Mouse (Mus musculus): ENCODE results near the gene Med7. TPM values are rescaled to one million over a fixed set of nuclear protein-coding genes. Genes with fewer than 3 reads are reported as not detected.

The Med7 gene
- polyA plus RNA-seq (2012; ENCODE audit: insufficient read depth, low replicate concordance), result 96.5 and 121 TPM in 2 replicates

GRCm38 (mm10) chr11:46436760-46437458, at the start of gene Med7:
Gene Med7, plus strand, starts transcription at chr11:46436925.
- H3K27me3 ChIP-seq (replicated peaks), result no peaks in the 10 kb centered on the region
- H3K4me3 ChIP-seq (replicated peaks), result peak within 1 kb of the TSS; percentile 96
- H3K9me3 ChIP-seq, result no peaks in the 10 kb centered on the region
- H3K4me1 ChIP-seq, result peaks cover 48% of the 10 kb centered on the region
- TF ChIP-seq FLI1 (IDR thresholded peaks at IDR 0.05; ENCODE audit: low read length) (peak; percentile 86), GATA1 (IDR thresholded peaks at IDR 0.05; ENCODE audit: borderline replicate concordance, low read length) (no peak)
- peaks cover 36% of the 10 kb centered on the region for H3K36me3 ChIP-seq (replicated peaks; ENCODE audit: low read length)

DNA sequence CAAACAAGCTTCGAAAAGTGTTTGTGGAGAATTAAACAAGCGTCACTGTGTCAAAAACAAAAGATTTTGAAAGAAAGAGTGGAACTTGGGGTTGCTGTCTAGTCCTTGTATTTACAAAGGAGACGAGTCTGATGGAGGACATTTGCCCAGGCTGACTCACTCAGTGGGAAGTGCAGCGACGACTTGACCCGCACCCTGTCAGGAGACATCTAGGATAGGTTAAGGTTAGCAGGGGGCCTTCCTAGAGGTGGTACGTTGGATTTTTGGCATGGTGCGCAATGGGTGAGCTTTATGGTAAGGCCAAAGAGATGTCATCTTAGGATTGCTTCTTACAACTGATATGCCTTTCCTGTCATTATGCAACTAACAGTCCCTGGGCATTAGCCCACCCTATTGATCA, 49.7 kb upstream of the Med7 start:
- Histone ChIP-seq H3K36me3 (replicated peaks; ENCODE audit: low read length) (no peaks in the 10 kb centered on the region), H3K4me3 (replicated peaks) (no peak overlapping the region), H3K4me1 (peaks cover 28% of the 10 kb centered on the region), H3K9me3 (no peaks in the 10 kb centered on the region), H3K27me3 (replicated peaks) (peaks cover 1% of the 10 kb centered on the region)
- TF ChIP-seq GATA1 (IDR thresholded peaks at IDR 0.05; ENCODE audit: borderline replicate concordance, low read length) (no peak), FLI1 (IDR thresholded peaks at IDR 0.05; ENCODE audit: low read length) (no peak)

GRCm38 (mm10) chr11:46388438-46388837, 48.3 kb upstream of the Med7 start:
- Histone ChIP-seq H3K4me3 (replicated peaks) (no peak overlapping the region), H3K36me3 (replicated peaks; ENCODE audit: low read length) (no peaks in the 10 kb centered on the region), H3K4me1 (peaks cover 42% of the 10 kb centered on the region), H3K9me3 (no peaks in the 10 kb centered on the region), H3K27me3 (replicated peaks) (no peaks in the 10 kb centered on the region)
- TF ChIP-seq FLI1 (IDR thresholded peaks at IDR 0.05; ENCODE audit: low read length) (no peak), GATA1 (IDR thresholded peaks at IDR 0.05; ENCODE audit: borderline replicate concordance, low read length) (no peak)

- H3K4me3 ChIP-seq (replicated peaks), result no peak within 1 kb of the TSS
- H3K36me3 ChIP-seq (replicated peaks; ENCODE audit: low read length), result no peaks in the 10 kb centered on the region
- H3K27me3 ChIP-seq (replicated peaks), result no peaks in the 10 kb centered on the region
- peaks cover 44% of the 10 kb centered on the region for H3K4me1 ChIP-seq
- H3K9me3 ChIP-seq, result no peaks in the 10 kb centered on the region
- no peak for TF ChIP-seq GATA1 (IDR thresholded peaks at IDR 0.05; ENCODE audit: borderline replicate concordance, low read length)
Observed at GRCm38 (mm10) chr11:46389336-46390117, 47.2 kb upstream of the Med7 start, which contains the start of gene Itk. Gene Itk, minus strand, starts transcription at chr11:46389515.

GRCm38 (mm10) chr11:46390621-46391020, 46.1 kb upstream of the Med7 start:
- Histone ChIP-seq H3K27me3 (replicated peaks) (peaks cover 3% of the 10 kb centered on the region), H3K36me3 (replicated peaks; ENCODE audit: low read length) (no peaks in the 10 kb centered on the region), H3K4me1 (peaks cover 43% of the 10 kb centered on the region), H3K4me3 (replicated peaks) (no peak overlapping the region), H3K9me3 (no peaks in the 10 kb centered on the region)
- TF ChIP-seq GATA1 (IDR thresholded peaks at IDR 0.05; ENCODE audit: borderline replicate concordance, low read length) (no peak), FLI1 (IDR thresholded peaks at IDR 0.05; ENCODE audit: low read length) (no peak)

DNA sequence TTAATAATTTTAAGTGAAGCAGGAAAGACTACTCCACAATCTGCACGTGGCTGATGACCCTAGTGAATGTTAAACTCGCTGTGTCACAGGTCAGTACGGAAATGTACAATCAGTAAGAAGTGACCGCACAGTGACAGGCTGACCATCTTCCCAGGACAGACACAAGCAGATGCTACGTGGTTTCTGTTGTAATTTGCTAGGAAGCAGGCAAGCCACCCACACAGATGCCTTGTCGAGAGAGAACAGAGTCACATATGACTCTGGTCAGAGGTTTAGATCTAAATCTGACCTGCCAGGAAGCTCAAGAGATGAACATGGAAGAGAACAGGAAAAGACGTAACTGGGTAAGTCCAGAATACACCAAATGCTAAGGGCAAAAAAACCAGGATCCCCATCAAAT, 43.8 kb upstream of the Med7 start:
- H3K4me1 ChIP-seq, result peaks cover 49% of the 10 kb centered on the region
- peak overlapping the region; percentile 80 for H3K4me3 ChIP-seq (replicated peaks)
- no peaks in the 10 kb centered on the region for H3K9me3 ChIP-seq
- peaks cover 14% of the 10 kb centered on the region for H3K27me3 ChIP-seq (replicated peaks)
- no peak for TF ChIP-seq GATA1 (IDR thresholded peaks at IDR 0.05; ENCODE audit: borderline replicate concordance, low read length)
- TF ChIP-seq FLI1 (IDR thresholded peaks at IDR 0.05; ENCODE audit: low read length), result no peak
- no peaks in the 10 kb centered on the region for H3K36me3 ChIP-seq (replicated peaks; ENCODE audit: low read length)

GRCm38 (mm10) chr11:46393413-46393812, 43.3 kb upstream of the Med7 start:
- H3K36me3 ChIP-seq (replicated peaks; ENCODE audit: low read length), result no peaks in the 10 kb centered on the region
- H3K4me3 ChIP-seq (replicated peaks), result peak overlapping the region; percentile 40
- peaks cover 14% of the 10 kb centered on the region for H3K27me3 ChIP-seq (replicated peaks)
- no peaks in the 10 kb centered on the region for H3K9me3 ChIP-seq
- H3K4me1 ChIP-seq, result peaks cover 49% of the 10 kb centered on the region
- no peak for TF ChIP-seq FLI1 (IDR thresholded peaks at IDR 0.05; ENCODE audit: low read length)
- TF ChIP-seq GATA1 (IDR thresholded peaks at IDR 0.05; ENCODE audit: borderline replicate concordance, low read length), result no peak

DNA sequence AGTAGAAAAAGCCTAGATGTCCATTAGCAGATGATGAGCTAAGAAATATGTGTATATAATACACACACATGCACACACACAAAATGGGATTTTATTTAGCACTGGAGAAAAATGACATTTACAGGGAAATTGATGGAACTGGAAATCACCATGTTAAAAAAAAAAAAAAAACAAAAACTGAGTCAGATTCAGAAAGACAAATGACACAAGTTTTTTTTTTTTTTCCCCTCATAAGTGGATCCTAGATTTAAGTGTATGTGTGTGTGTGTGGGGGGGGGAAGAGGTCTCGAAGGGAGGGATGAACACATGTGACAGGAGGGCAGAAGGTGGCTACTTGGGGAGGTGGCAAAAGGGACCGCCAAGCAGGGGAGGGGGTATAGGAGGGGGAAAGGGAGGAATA, 41.6 kb upstream of the Med7 start:
- H3K36me3 ChIP-seq (replicated peaks; ENCODE audit: low read length), result no peaks in the 10 kb centered on the region
- H3K27me3 ChIP-seq (replicated peaks), result peaks cover 16% of the 10 kb centered on the region
- H3K9me3 ChIP-seq, result no peaks in the 10 kb centered on the region
- no peak for TF ChIP-seq FLI1 (IDR thresholded peaks at IDR 0.05; ENCODE audit: low read length)
- no peak overlapping the region for H3K4me3 ChIP-seq (replicated peaks)
- peaks cover 45% of the 10 kb centered on the region for H3K4me1 ChIP-seq

GRCm38 (mm10) chr11:46395698-46396097, 41.0 kb upstream of the Med7 start:
- peaks cover 19% of the 10 kb centered on the region for H3K27me3 ChIP-seq (replicated peaks)
- H3K9me3 ChIP-seq, result no peaks in the 10 kb centered on the region
- H3K4me1 ChIP-seq, result peaks cover 39% of the 10 kb centered on the region
- H3K36me3 ChIP-seq (replicated peaks; ENCODE audit: low read length), result no peaks in the 10 kb centered on the region
- TF ChIP-seq GATA1 (IDR thresholded peaks at IDR 0.05; ENCODE audit: borderline replicate concordance, low read length) (no peak), FLI1 (IDR thresholded peaks at IDR 0.05; ENCODE audit: low read length) (no peak)
- H3K4me3 ChIP-seq (replicated peaks), result no peak overlapping the region

All from megakaryocyte, embryonic 14.5 days (primary cell).